Mouse (Mus musculus) ovary, adult 18-20 months (tissue): Measurements from ENCODE around the gene Eif4e.

Experiments used
- DNase-seq: peaks from one replicate; pipeline ENCODE4 v3.0.0; 2022; ENCODE audit warnings: low spot score, mixed read lengths

The Eif4e gene

GRCm38 (mm10) chr3:138586213-138586612 lies 60.2 kb downstream of the Eif4e start:
- DNase-seq: no peak

- no peak for DNase-seq
Observed at GRCm38 (mm10) chr3:138587137-138587536, 61.2 kb downstream of the Eif4e start.

GRCm38 (mm10) chr3:138588001-138588400 lies 62.0 kb downstream of the Eif4e start:
- no peak for DNase-seq

- no peak for DNase-seq
Observed at GRCm38 (mm10) chr3:138591002-138591401, 65.0 kb downstream of the Eif4e start.

GRCm38 (mm10) chr3:138591806-138592365 lies 65.9 kb downstream of the Eif4e start:
- no peak for DNase-seq

GRCm38 (mm10) chr3:138593131-138593530 lies 67.2 kb downstream of the Eif4e start:
- no peak for DNase-seq

- no peak for DNase-seq
Observed at GRCm38 (mm10) chr3:138593911-138594310, 67.9 kb downstream of the Eif4e start.

- no peak for DNase-seq
Observed at GRCm38 (mm10) chr3:138601076-138601475, 75.1 kb downstream of the Eif4e start.

GRCm38 (mm10) chr3:138605132-138605531 lies 79.2 kb downstream of the Eif4e start:
- no peak for DNase-seq

GRCm38 (mm10) chr3:138608665-138609064 lies 82.7 kb downstream of the Eif4e start:
- no peak for DNase-seq
